Mouse (Mus musculus) C2C12 (cell line): ENCODE measurements around the gene Usp2.

ENCODE experiments used
- CEBPB ChIP-seq: IDR thresholded peaks from one replicate; pipeline ENCODE4 v1.6.1; 2011; ENCODE audit warnings: low read depth, mild to moderate bottlenecking, control low read depth, moderate library complexity
- CTCF ChIP-seq: IDR thresholded peaks from one replicate; pipeline ENCODE4 v1.5.1; 2011; ENCODE audit not compliant: control insufficient read depth, insufficient read depth, insufficient read length
- FOSL1 ChIP-seq: IDR thresholded peaks from one replicate; pipeline ENCODE4 v1.8.0; 2011; ENCODE audit warnings: mild to moderate bottlenecking, low read length; ENCODE audit not compliant: poor library complexity, insufficient read depth, severe bottlenecking
- MAX ChIP-seq: IDR thresholded peaks from one replicate; pipeline ENCODE4 v1.6.1; 2011; ENCODE audit warnings: mild to moderate bottlenecking, control low read depth
- MYOG ChIP-seq: IDR thresholded peaks from one replicate; pipeline ENCODE4 v1.6.1; 2011; ENCODE audit not compliant: control insufficient read depth, insufficient read length; ENCODE audit errors: extremely low read depth
- USF1 ChIP-seq: IDR thresholded peaks from one replicate; pipeline ENCODE4 v1.6.1; 2011; ENCODE audit warnings: low read depth, mild to moderate bottlenecking, control low read depth, moderate library complexity

- TF ChIP-seq CTCF (no peak), CEBPB (no peak), USF1 (no peak), MYOG (no peak), MAX (no peak), FOSL1 (no peak)
Measured at GRCm38 (mm10) chr9:44104881-44105280, 38.1 kb downstream of the Usp2 start.
